Mouse (Mus musculus) small intestine, adult 2 months (tissue): ENCODE measurements around the gene Gm17428. TPM values are rescaled to one million over a fixed set of nuclear protein-coding genes. Genes with fewer than 3 reads are reported as not detected.
"Not testable (repeated sequence)": the region's sequence is repeated elsewhere in the genome, so short reads cannot be mapped to it uniquely, and the experiment has no call there.

Experiments
- H3K27ac ChIP-seq: fragments of 200-500 bp; 2 replicates; pipeline ENCODE4 v1.5.1; 2012; ENCODE audit warnings: low read depth, low read length, control low read depth, inconsistent platforms; ENCODE audit not compliant: insufficient read depth
- H3K27me3 ChIP-seq: fragments of 200-500 bp; 2 replicates; pipeline ENCODE4 v1.6.1; 2012; ENCODE audit warnings: mild to moderate bottlenecking, moderate library complexity, low read length, inconsistent platforms; ENCODE audit not compliant: control insufficient read depth, insufficient read depth
- H3K36me3 ChIP-seq: fragments of 200-500 bp; 2 replicates; pipeline ENCODE4 v1.6.1; 2012; ENCODE audit warnings: mild to moderate bottlenecking, low read length, control low read depth, inconsistent platforms; ENCODE audit not compliant: control insufficient read depth, insufficient read depth
- H3K4me1 ChIP-seq: fragments of 200-500 bp; 2 replicates; pipeline ENCODE4 v1.6.1; 2012; ENCODE audit warnings: low read length, inconsistent platforms, mixed read lengths; ENCODE audit not compliant: control insufficient read depth, insufficient read depth, insufficient read length
- H3K4me3 ChIP-seq: fragments of 200-500 bp; 2 replicates; pipeline ENCODE4 v1.5.1; 2012; ENCODE audit warnings: low read depth, mild to moderate bottlenecking, control low read depth, inconsistent platforms, low read length, moderate library complexity
- CTCF ChIP-seq: fragments of 200-500 bp; IDR thresholded peaks from 2 replicates; pipeline ENCODE4 v1.5.1; 2012; ENCODE audit warnings: low read depth, mild to moderate bottlenecking, control low read depth, inconsistent platforms, low read length, moderate library complexity, mixed read lengths; ENCODE audit not compliant: insufficient replicate concordance, insufficient read length; ENCODE audit errors: extremely low read depth
- POLR2A ChIP-seq: fragments of 200-500 bp; IDR thresholded peaks from 2 replicates; pipeline ENCODE4 v1.6.1; 2012; ENCODE audit warnings: low read depth, mild to moderate bottlenecking, control low read depth, inconsistent platforms, low read length, moderate library complexity
- WGBS: fragments of 180-500 bp; shearing (Covaris S2); methylation state at CpG from one replicate; pipeline ENCODE4 v1.1.7; 2018; 5-methylcytosine and 5-hydroxymethylcytosine counted together
- polyA plus RNA-seq: library from polyadenylated mRNA; depleted of rRNA; stranded (reverse); fragments of >200 nt; gene quantifications from 2 replicates; pipeline ENCODE4 v1.2.3, GENCODE M21; 2012

Gm17428 gene
- polyA plus RNA-seq, 1 experiment = not detected

- WGBS = 91% methylated on average over 8 of the region's 8 CpGs
- Histone ChIP-seq H3K36me3 (no peaks in the 10 kb centered on the region), H3K27me3 (no peaks in the 10 kb centered on the region), H3K4me1 (no peaks in the 10 kb centered on the region), H3K4me3 (no peak overlapping the region), H3K27ac (no peak overlapping the region)
- TF ChIP-seq CTCF (no peak), POLR2A (no peak)
Measured at GRCm38 (mm10) chr14:54953664-54954206, 23.0 kb upstream of the Gm17428 start.

GRCm38 (mm10) chr14:54954474-54954873, 22.3 kb upstream of the Gm17428 start:
- WGBS = 66% methylated on average over 3 of the region's 3 CpGs
- no peaks in the 10 kb centered on the region for H3K27me3 ChIP-seq
- no peak overlapping the region for H3K27ac ChIP-seq
- no peaks in the 10 kb centered on the region for H3K36me3 ChIP-seq
- H3K4me1 ChIP-seq = no peaks in the 10 kb centered on the region
- no peak overlapping the region for H3K4me3 ChIP-seq
- no peak for TF ChIP-seq CTCF
- no peak for TF ChIP-seq POLR2A

GRCm38 (mm10) chr14:54955481-54955880, 21.3 kb upstream of the Gm17428 start:
- H3K4me3 ChIP-seq = no peak overlapping the region
- 76% methylated on average over 3 of the region's 3 CpGs for WGBS
- no peak for TF ChIP-seq POLR2A
- TF ChIP-seq CTCF = no peak

GRCm38 (mm10) chr14:54956533-54956932, 20.2 kb upstream of the Gm17428 start:
- H3K27me3 ChIP-seq = no peaks in the 10 kb centered on the region
- H3K27ac ChIP-seq = no peak overlapping the region
- H3K36me3 ChIP-seq = no peaks in the 10 kb centered on the region
- no peak for TF ChIP-seq POLR2A
- TF ChIP-seq CTCF = no peak
- no peak overlapping the region for H3K4me3 ChIP-seq
- 76% methylated on average over 9 of the region's 9 CpGs for WGBS
- H3K4me1 ChIP-seq = no peaks in the 10 kb centered on the region

More at GRCm38 (mm10) chr14:54955481-54955880, 21.3 kb upstream of the Gm17428 start:
- no peaks in the 10 kb centered on the region for H3K4me1 ChIP-seq
- no peak overlapping the region for H3K27ac ChIP-seq
- no peaks in the 10 kb centered on the region for H3K36me3 ChIP-seq
- no peaks in the 10 kb centered on the region for H3K27me3 ChIP-seq

GRCm38 (mm10) chr14:54958503-54958902, 18.2 kb upstream of the Gm17428 start:
- H3K4me1 ChIP-seq = no peaks in the 10 kb centered on the region
- no peak overlapping the region for H3K4me3 ChIP-seq
- no peaks in the 10 kb centered on the region for H3K36me3 ChIP-seq
- TF ChIP-seq POLR2A (no peak), CTCF (no peak)
- no peaks in the 10 kb centered on the region for H3K27me3 ChIP-seq
- 79% methylated on average over 4 of the region's 4 CpGs for WGBS
- H3K27ac ChIP-seq = no peak overlapping the region

GRCm38 (mm10) chr14:54959197-54959596, 17.5 kb upstream of the Gm17428 start:
- H3K27ac ChIP-seq = no peak overlapping the region
- no peaks in the 10 kb centered on the region for H3K27me3 ChIP-seq
- H3K36me3 ChIP-seq = no peaks in the 10 kb centered on the region
- no peak overlapping the region for H3K4me3 ChIP-seq
- H3K4me1 ChIP-seq = no peaks in the 10 kb centered on the region
- TF ChIP-seq POLR2A (no peak), CTCF (no peak)
- WGBS = 87% methylated on average over 3 of the region's 3 CpGs

GRCm38 (mm10) chr14:54959853-54960613, 16.7 kb upstream of the Gm17428 start:
- 90% methylated on average over 12 of the region's 12 CpGs for WGBS
- not testable (repeated sequence) for H3K36me3 ChIP-seq, H3K27ac ChIP-seq, H3K4me1 ChIP-seq, H3K4me3 ChIP-seq, H3K27me3 ChIP-seq
